Mouse (Mus musculus) C2C12 (cell line): Measurements from ENCODE around the gene Arhgef18.

Experiments used
- CEBPB ChIP-seq: IDR thresholded peaks from one replicate; pipeline ENCODE4 v1.6.1; 2011; ENCODE audit warnings: low read depth, mild to moderate bottlenecking, control low read depth, moderate library complexity
- CTCF ChIP-seq: IDR thresholded peaks from one replicate; pipeline ENCODE4 v1.5.1; 2011; ENCODE audit not compliant: control insufficient read depth, insufficient read depth, insufficient read length
- FOSL1 ChIP-seq: IDR thresholded peaks from one replicate; pipeline ENCODE4 v1.8.0; 2011; ENCODE audit warnings: mild to moderate bottlenecking, low read length; ENCODE audit not compliant: poor library complexity, insufficient read depth, severe bottlenecking
- MAX ChIP-seq: IDR thresholded peaks from one replicate; pipeline ENCODE4 v1.6.1; 2011; ENCODE audit warnings: mild to moderate bottlenecking, control low read depth

- peak; percentile 72 for TF ChIP-seq CTCF
- TF ChIP-seq CEBPB: no peak
- peak; percentile 26 for TF ChIP-seq MAX
- TF ChIP-seq FOSL1: no peak
Observed at GRCm38 (mm10) chr8:3387286-3387685, 5.5 kb upstream of the Arhgef18 start.
